Mouse (Mus musculus): ENCODE measurements around the gene Gm10912.
"Not testable (repeated sequence)": the region's sequence is repeated elsewhere in the genome, so short reads cannot be mapped to it uniquely, and the experiment has no call there.

DNA sequence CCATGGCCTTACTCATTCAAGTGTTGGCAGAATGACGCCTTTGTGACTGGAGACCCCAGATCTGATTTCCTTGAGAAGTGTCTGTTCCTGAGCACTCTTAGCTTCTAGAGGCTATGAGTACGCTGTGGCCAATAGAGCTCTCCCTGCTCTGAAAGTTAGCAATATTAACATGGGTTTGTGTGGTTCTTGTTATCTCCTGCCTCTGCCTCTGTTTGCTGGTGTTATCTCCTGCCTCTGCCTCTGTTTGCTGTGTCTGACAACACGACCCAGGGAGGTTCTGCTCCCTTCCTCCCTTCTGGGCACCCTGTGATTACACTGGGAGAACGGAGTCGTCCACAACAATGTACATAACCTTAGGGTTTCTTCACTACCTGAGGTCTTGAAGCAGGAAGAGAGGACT lies 12.7 kb downstream of the Gm10912 start:
- TF ChIP-seq POLR2AphosphoS5 (IDR thresholded peaks at IDR 0.05; ENCODE audit: insufficient replicate concordance, low read depth, low read length); CTCF (IDR thresholded peaks at IDR 0.05; ENCODE audit: low read depth, low read length); GATA1 (IDR thresholded peaks at IDR 0.05; ENCODE audit: borderline replicate concordance, low read length): not testable (repeated sequence)
- TF ChIP-seq TAL1 (conservative IDR thresholded peaks at IDR 0.05; ENCODE audit: low read depth, low read length), result peak; percentile 69
